Mouse (Mus musculus): ENCODE results near the gene Ndrg4.
"Not testable (repeated sequence)": the region's sequence is repeated elsewhere in the genome, so short reads cannot be mapped to it uniquely, and the experiment has no call there.

Ndrg4 gene
- long read RNA-seq, experiment 1, partial matches to known transcripts = 1 of 15 reads
- long read RNA-seq, experiment 1, other reads (novel, unspliced or antisense) = 7 of 15 reads
- long read RNA-seq, experiment 2, partial matches to known transcripts = 0 of 7 reads
- long read RNA-seq, experiment 2, other reads (novel, unspliced or antisense) = 2 of 7 reads

DNA sequence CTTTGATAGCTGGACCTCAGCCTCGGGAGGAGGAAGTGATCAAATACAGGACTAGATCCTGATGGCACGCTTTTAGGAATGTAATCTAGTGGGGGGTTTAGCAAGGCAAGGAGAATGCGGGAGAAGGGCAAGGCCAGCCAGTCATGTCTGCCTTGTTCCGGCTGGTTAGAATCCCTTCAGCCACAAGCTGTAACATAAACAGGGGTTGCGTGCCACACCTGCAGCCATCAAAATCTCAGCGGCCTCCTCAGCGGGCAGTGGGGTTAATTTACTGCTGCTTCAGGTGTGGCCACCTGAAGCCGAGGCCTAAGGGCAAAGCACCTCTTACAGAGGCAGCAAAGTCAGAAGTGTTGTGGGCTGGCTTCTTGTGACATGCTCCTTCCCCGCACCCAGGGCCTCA lies at the start of gene Ndrg4:
Gene Ndrg4, plus strand, starts transcription at position 350 of the 400 bp plus-strand sequence.
- intact Hi-C loops (cut with DNase I) = no loop called here

DNA sequence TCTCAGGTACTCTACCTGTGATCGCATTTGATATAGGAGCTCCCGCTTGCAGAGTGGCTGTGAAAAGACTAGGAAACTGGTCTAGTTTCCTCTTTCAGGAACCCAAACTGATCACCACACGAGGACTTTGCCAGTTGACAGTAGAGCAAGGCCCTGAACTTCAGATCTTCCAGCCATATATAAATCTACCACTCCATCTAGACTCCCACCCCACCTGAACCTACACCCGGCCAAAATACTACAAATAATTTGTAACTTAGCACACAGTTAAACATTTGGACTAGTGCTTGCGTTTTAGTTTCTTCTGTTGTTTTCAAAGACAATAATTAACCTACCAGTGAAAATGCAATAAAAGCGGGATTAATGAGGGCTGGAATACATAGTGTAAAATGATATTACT lies 43.9 kb upstream of the Ndrg4 start:
- intact Hi-C loops (cut with DNase I) = no loop called here

DNA sequence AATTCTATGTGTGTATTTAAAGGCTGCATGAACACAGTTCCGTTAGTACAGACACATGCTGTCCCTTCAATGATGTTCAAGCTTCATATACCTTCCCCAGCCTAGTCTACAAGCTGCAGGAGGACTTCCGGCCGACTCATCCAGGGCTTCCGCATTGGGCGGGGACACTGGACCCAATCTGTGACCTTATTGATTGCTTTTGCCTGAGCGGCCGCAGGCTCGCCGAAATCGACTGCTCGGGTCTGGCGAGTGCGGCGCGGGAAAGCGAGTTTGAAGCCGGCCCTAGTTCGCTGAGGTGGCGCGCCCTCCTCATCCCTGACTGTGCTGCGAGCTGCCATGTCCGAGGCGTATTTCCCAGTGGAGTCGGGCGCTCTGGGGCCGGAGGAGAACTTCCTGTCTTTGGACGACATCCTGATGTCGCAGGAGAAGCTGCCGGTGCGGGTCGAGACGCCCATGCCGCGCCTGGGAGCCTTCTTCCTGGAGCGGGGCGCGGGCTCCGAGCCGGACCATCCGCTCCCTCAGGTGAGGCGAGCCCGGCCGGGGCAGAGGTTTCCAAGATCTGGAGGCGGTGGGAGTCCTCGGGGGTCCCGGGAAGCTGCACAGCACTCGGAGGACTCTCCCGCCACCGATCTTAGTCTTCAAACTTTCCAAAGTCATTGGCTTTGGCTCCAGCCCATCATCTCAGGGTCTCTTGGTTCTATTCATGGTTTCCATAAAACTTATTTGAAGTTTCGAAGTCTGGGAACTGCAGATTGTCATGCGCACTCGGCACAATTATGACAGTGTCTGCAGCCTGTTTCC lies 43.3 kb upstream of the Ndrg4 start, which contains the start of gene Gins3:
Gene Gins3, plus strand, starts transcription at position 192 of the 801 bp plus-strand sequence.
- intact Hi-C loops (cut with DNase I) = no loop called here

DNA sequence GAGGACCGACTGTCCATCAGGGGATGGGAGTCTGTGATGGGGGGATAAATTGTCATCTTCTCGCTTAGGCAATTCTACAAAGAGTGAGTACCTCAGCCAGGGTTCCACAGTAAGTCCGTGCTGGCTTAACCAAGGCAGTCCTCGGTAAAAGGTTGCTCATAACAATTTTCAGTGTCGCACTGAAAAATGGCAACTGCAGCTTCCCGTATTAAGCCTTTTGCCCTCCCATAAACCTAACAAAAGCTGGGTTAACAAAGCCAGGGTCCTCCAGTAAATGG lies 42.8 kb upstream of the Ndrg4 start:
- intact Hi-C loops (cut with DNase I) = no loop called here

DNA sequence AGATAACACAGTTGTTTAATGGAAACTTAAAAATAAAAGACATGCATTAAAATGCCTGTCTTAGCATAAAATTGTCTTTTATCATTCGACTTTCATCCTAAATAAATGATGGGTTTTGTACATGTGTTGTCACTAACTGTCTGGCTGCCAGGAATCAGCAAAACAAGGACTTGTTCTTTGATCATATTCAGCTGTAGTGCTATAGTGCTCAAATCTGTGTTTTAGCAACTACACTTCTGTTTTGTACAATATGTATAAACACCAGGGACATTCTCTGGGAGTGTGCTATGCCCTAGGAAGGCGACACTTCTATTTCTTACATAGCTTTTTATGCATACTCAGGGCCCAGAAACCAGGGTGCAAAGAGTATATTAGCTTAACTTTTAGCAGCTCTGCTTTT lies 31.8 kb upstream of the Ndrg4 start:
- intact Hi-C loops (cut with DNase I) = no loop called here

DNA sequence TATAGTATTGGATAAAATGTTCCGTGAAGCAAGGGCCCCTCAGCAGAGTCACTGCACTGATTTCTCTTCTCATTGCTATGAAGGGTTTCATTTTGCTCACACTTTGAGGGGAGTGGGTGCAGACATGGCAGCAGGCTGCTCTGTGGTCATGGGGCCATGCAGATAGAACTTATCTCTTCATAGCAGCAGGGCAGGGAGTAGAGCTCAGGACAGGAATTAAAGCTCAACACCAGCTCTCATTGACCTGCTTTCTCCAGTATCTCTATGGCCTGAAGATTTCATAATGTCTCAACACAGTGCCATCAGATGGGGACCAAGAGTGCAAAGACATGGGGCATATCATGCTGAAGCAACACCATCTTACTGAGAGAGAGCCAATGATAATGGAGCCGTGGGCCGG lies 28.5 kb upstream of the Ndrg4 start:
- intact Hi-C loops (cut with DNase I) = no loop called here

DNA sequence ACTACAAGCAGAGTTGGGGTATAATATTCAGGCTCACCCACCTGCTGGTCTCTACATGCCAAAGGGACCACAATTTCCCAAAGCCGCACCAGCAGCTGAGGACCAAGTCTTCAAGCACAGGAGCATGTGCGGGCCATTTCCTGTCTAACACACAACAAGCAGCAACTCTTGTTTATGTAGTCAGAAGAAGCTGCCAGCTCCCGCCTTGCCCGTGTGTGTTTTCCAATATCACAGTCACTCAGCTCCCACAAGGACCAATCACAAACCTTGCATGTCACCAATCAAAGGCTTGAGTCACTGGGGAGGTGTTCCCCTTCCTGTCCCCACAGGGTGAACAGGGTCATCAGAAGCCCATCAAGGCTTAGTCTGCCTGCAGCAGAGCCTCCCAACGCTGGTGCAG lies 23.4 kb upstream of the Ndrg4 start:
- intact Hi-C loops (cut with DNase I) = no loop called here

DNA sequence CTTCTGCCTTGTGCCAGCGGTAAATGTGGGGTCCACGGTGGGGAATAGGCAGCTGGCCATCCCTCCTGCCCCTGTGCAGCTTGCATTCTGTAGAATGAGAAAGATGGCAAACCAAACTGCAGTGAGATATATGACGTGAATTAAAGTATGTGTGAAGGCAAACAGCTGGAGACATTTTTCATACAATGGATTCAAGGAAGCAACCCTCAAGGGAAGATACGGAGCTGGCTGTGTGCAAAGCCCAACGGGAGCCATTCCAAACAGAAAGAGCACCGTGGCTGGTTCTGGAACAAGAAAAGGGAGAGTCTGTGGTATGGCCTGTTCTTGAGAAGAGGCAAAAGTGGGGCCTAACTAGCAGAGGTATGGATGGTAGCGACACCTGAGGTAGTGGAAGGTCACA lies 20.9 kb upstream of the Ndrg4 start:
- intact Hi-C loops (cut with DNase I) = no loop called here

DNA sequence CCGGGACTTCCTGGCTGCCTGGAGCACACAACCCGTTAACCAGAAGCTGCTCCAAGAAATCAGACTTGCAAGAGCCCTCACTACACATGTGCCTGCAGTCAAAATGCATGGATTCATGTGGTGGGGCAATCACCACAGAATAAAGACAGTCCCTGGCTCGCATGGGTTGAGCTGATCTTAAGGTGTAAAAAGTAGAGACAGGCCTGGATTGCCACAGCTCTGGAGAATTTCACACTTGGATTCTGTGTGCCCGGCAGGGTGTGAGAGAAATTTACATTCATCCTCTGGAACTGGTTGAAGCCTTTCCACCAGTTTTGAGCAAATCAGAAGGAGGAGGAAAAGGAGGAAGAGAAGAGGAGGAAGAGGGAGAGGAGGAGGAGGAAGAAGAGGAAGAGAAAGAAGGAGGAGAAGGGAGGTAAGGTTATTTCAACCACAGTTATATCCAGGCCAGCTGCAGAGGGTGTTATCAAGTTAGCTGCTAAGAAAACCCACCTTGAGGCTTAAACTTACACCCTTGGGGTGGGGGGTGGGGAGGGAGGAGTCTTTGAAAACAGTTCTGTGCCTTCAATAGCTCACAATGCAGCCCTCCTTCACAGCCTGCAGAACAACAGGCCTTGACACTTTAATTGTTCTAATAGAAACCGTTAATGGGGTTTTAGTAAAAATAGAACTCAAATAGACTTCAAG lies 20.3 kb upstream of the Ndrg4 start:
- intact Hi-C loops (cut with DNase I) = no loop called here

DNA sequence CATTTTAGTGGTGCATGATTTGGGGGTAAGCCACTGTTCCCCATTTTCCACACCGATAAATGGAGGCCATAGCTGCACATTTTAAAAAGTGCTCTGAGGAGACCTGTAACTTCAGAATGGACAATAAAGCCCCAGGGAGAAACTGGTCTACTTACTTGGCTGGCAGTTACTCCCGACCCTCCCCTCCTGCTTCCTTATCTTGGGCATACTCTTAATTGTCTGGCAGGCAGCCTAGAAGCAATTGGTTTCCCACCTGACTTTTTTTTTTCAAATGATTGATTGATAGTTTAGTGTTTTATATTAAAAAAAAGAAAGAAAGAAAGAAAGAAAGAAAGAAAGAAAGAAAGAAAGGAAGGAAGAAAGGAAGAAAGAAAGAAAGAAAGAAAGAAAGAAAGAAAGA lies 19.3 kb upstream of the Ndrg4 start:
- intact Hi-C loops (cut with DNase I) = no loop called here

DNA sequence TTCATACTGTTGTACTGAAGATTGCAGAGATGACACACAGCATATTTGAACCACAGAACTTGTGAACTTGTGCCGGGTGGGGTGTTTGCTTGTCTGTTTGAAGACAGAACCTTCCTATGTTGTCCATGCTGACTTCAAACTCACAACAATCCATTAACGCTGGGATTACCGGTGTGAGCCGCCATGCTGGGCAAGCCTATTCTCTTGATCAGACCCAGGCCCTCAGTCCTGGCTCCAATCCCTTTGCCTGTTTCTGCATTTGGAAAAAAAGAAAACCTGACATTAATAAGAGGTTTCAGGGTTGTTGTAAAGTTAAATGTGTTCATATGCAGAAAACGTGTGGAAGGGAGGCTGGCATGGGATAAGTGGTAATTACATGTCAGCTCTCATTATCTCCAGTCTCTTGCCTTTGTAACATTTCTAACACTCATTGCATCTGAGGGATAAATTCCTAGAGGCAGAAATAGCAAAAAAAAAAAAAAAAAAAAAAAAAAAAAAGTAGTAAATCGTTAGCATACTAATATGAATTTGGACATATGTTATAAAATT lies 16.4 kb upstream of the Ndrg4 start:
- intact Hi-C loops (cut with DNase I) = no loop called here

DNA sequence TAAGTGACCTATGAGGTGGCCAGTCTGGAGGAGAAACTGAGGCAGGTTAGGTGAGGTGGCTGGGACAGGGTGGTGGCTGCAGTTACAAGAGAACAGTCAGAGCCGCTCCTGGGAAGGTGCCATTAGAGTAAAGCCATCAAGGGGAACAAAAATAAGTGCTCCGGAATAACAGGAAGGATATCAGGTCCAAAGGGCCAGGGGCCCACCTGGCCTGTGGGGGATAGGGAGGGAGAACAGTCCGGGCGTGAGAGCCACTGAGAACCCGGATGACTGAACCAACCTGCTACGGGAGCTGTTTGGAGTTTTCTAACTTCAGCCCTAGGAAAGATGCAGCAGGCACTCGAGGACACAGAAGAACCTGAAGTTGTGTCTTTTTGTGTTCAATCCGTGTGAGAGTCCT lies 15.7 kb upstream of the Ndrg4 start:
- intact Hi-C loops (cut with DNase I) = no loop called here

DNA sequence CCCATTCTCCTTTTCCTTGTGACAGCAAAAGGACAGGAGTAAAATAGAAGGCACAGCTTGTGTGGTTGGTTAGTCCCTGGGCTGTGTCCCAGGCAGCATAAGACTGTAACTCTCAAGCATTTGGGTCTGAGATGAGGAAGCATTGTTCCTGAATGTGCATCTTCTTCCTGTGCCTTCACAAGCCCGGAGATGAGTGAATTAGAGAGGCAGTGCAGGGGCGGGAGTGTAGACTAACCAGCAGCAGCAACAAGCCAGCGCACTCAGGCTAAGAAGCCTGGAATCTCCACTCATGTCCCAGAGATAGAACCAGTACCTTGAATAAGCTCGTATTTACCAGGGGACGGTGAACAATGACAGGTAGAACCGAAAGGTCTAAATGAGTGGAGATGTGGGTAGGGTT lies 15.2 kb upstream of the Ndrg4 start:
- intact Hi-C loops (cut with DNase I) = no loop called here

DNA sequence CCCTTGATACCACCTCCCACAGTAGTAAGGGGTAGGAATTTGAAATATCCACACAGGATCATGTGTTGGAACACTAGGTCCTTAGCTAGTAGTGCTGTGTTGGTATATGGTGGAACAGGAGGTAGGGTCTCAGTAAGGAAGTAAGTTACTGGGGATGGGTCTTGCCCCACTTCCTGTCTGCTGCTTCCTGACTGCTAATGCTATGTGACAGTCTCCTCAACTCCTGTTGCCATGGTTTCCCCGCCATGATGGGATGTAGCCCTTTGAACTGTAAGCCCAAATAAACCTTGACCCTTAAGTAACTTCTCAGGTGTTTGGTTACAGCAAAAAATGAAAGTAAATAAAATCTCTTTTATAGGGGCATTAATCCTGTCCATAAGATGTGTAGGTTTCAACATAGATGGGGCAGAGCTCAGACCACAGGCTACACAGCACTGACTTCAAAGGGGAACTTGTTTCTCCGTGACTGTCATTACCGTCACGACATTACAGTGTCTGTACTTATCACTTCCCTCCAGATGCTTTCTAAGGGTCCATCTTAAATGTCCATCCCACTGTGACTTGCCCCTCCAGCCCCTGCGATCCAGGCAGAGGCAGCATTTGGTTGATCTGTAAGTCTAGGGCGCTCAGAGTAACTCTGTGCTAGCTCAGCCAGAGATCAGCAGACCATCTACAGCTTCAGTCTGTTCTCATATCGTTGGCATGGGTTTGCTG lies 13.7 kb upstream of the Ndrg4 start:
- intact Hi-C loops (cut with DNase I) = no loop called here

DNA sequence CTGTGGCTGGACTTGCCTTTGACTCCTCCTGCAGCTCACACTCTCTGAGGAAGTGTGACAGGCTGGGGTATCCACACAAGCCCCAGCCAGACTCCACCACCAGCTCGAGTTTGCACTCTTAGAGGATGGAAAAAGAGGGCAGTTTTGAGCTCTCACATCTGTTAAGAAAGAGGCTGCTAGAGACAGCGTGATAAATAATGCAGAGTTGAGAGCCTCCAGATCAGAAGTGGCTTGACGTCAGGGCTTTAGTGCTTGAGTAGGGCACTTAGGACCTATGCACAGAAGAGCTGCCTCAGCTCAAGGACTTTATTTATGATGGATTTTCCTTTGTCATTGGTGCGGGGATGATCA lies 13.2 kb upstream of the Ndrg4 start:
- intact Hi-C loops (cut with DNase I) = no loop called here

DNA sequence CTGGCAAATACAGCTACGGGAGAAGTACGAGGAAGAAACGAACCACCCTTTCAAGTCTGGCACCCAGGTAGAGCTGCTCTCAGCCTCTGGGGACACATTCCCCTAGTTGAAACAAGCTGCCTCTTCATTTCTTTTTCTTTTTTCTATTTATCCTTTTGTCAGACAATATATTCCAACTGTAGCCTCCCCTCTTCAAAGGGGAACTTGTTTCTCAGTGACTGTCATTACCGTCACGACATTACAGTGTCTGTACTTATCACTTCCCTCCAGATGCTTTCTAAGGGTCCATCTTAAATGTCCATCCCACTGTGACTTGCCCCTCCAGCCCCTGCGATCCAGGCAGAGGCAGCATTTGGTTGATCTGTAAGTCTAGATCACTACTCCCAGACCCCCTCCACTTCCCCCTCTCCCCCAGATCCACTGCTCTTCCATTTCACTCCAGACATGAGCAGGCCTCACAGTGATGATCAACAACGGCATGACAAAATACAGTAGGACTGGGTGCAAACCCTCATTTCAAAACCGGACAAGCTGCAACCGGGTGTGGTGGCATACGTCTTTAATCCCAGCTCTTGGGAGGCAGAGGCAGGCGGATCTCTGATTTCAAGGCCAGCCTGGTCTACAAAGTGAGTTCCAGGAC lies 10.8 kb upstream of the Ndrg4 start:
- intact Hi-C loops (cut with DNase I) = not testable (repeated sequence)

DNA sequence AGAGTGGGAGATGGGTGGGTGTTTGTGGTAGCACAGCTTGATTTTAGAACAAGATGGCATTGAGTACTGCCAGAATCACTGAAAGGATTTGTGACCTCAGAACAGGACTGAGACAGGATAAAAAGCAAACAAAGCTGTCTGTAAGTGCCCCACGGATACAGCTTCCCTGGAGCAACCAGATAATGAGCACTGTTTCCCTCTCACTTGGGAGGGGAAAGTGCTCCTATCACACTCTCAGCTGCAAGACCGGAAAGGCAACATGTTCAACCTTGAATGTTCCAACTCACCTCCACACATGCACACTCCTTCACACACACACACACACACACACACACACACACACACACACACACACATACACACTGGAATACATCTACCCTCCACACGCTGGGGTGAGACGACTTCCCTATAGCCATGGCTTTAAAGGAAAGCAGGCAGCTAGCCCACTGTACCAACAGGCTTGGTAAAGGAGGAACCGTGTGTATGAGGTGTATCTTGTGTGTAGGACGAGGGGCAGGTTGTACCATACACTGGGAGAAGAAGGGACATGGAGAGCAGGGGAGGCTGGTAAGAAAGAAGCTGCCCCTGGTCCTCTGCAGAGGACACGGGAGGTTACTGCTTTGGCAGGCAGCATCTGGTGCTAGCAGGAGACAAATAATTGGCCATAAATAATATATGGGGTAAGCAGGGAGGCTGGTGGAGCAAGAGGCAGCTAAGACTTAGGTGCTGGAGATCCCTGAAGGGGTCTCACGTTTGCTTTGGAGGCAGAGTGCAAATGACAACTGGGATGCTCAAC lies 8.4 kb upstream of the Ndrg4 start:
- intact Hi-C loops (cut with DNase I) = no loop called here

DNA sequence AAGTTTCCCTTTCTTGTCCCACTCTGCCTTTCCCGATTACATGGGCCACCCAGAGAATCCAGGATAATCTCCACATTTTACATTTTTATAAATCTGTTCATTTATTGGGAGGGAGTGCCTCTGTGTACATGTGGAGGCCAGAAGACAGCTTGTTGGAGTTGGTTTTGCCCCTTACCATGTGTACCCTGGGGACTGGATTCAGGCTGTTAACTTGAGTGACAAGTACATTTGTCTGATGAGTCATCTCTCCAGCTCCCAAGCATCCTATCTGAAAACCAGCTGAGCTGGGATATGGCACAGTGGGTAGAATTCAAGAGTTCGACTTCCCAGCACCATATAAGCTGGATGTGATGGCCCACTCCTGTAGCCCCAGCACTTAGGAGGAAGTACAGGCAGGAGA lies 6.8 kb upstream of the Ndrg4 start:
- intact Hi-C loops (cut with DNase I) = no loop called here

DNA sequence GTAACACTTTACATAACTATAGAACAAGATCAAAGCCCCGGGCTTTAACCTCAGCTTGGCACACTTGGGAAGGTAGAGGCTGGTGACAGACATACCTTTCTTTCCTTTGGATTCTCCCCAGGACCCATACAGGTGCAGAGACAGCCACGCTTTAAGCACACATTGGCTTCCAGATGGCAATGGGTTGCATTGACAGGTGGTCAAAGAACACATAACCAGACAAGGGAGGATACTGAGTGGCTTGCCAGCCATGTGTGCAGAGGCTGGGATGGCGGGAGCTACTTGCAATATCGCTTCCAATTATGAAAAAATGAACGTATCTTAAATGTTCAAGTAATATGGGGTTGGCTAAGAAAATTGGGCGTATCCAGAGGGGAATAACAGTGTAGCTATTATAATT lies 4.9 kb upstream of the Ndrg4 start:
- intact Hi-C loops (cut with DNase I) = no loop called here

DNA sequence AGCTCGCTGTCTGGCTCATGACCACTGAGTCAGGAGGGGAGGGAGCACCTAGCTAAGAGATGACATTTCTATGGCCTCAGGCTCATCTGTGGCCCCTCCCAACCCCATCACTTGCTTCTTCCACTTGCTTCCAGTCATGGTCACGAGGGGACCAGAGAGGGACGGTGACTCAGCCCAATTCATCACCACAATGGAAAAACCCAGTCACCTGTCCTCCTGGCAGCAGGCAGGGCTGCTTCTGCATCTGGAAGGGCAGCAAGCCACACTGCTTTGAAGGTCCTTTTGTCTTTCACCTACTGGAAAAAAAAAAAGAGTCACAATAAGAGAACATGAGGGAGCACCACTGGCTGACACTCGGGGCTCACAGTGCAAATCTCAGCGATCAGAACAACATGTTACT lies 4.0 kb upstream of the Ndrg4 start:
- intact Hi-C loops (cut with DNase I) = no loop called here

DNA sequence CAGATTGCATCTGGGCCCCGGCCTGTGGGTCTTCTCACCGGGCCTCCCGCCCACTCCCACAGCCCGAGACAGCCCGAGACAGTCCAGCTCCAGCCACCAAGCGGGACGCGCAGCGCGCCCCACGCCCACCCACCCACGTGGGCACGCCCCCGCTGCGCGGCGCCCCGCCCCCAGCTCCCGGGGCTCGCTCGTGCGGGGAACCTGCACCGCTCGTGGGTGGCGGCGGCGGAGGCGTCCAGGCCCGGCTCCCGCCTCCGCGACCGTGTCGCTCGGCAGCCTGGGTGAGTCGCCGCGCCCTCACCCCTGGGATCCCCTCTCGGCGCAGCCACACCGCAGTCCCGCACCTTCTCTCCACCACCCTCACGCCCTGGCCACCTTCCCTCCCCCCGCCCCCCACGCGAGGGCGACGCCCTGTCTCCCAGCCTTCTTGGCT lies 827 bp downstream of the Ndrg4 start:
- intact Hi-C loops (cut with DNase I) = no loop called here
